ENCODE assay signal across 9 mouse cellular contexts in genomic region chr2:146217227-146217980, GRCm38 (mm10). TPM values are rescaled to one million over a fixed set of nuclear protein-coding genes. Genes with fewer than 3 reads are reported as not detected.
DNase-seq lines count a peak whose midpoint lies in the region; ATAC-seq lines count a peak whose summit lies in the region.
"Had no signal": no experiment of that assay in that cellular context is flagged by ENCODE, and none has a peak within 500 bp of the region (broad histone marks: within the 10 kb centered on the region; RNA-seq: fewer than 3 reads in every experiment).

No protein-coding gene starts in this region.

- no peaks in the 10 kb centered on the region for H3K36me3 ChIP-seq in limb, embryonic 12.5 days

- peak overlapping the region; percentile 30; the same call in 1 of the 2 replicates for H3K4me3 ChIP-seq in limb, embryonic 12.5 days (replicated peaks)

- peaks cover 30% of the 10 kb centered on the region for H3K4me1 ChIP-seq in limb, embryonic 12.5 days (replicated peaks)

- peak; percentile 8 for DNase-seq in adrenal gland, postnatal 10 days
- no peak for DNase-seq in adrenal gland, postnatal 4 days (ENCODE audit: low spot score in 2 of 2)
- DNase-seq in right cerebral cortex, postnatal 25 days = peak; percentile 8
- no peak for DNase-seq in right cerebral cortex, adult 18-20 months
- no peak for DNase-seq in thymus, postnatal 10 days (ENCODE audit: low spot score in 2 of 2)
- no peak for DNase-seq in natural killer cell, adult 2 months (ENCODE audit: low spot score in 2 of 2)
- DNase-seq in layer of hippocampus, postnatal 36 days = no peak

- H3K27ac ChIP-seq in limb, embryonic 12.5 days = no peak overlapping the region

- H3K9me3 ChIP-seq in limb, embryonic 12.5 days = no peaks in the 10 kb centered on the region

- H3K9ac ChIP-seq in limb, embryonic 12.5 days (replicated peaks) = no peak overlapping the region

- H3K4me2 ChIP-seq in limb, embryonic 12.5 days = peak overlapping the region; percentile 17; the same call in 1 of the 2 replicates

- no peak for ATAC-seq in limb, embryonic 12.5 days (ENCODE audit: insufficient number of reproducible peaks, insufficient read depth, low FRiP score, low TSS enrichment, low read depth)

- peaks cover 81% of the 10 kb centered on the region for H3K27me3 ChIP-seq in limb, embryonic 12.5 days

- WGBS in limb, embryonic 12.5 days = under 1% methylated on average over 16 of the region's 16 CpGs

RNA-seq across cellular contexts. Expression of gene Insm1, which starts 4.3 kb away (rescaled TPM):
- total RNA-seq in adrenal gland, postnatal 10 days (2021) = 1 to 10 TPM; 5.7 to 6.1 TPM
- 10 to 100 TPM; 16.6 to 16.8 TPM for total RNA-seq in adrenal gland, postnatal 4 days (2021)
- not detected in 2 replicates for polyA plus RNA-seq in limb, embryonic 12.5 days (2016; fragmentation: Nextera tagmentation; extraction: Ambion mirVana)
- 1 to 10 TPM; 7.1 to 7.7 TPM for total RNA-seq in layer of hippocampus, postnatal 36 days (2021)
- total RNA-seq: liver, adult 2 months had no signal

Comparison
In these comparisons a context has a peak if more than half of its experiments do, and no peak if none do; other contexts are left out.
1. DNase-seq: peak in adrenal gland, postnatal 10 days (single experiment) and right cerebral cortex, postnatal 25 days (single experiment); none in adrenal gland, postnatal 4 days (0 of 2), right cerebral cortex, adult 18-20 months (single experiment), thymus, postnatal 10 days (0 of 2), natural killer cell, adult 2 months (0 of 2) and layer of hippocampus, postnatal 36 days (0 of 2).